Mouse (Mus musculus) cerebellum, adult 18-20 months (tissue): ENCODE data around the gene Prodh2.
"Not testable (repeated sequence)": the region's sequence is repeated elsewhere in the genome, so short reads cannot be mapped to it uniquely, and the experiment has no call there.

ENCODE experiments used
- DNase-seq, 2 experiments: peaks; one replicate each; pipeline ENCODE4 v3.0.0; 2021

Prodh2 gene

DNA sequence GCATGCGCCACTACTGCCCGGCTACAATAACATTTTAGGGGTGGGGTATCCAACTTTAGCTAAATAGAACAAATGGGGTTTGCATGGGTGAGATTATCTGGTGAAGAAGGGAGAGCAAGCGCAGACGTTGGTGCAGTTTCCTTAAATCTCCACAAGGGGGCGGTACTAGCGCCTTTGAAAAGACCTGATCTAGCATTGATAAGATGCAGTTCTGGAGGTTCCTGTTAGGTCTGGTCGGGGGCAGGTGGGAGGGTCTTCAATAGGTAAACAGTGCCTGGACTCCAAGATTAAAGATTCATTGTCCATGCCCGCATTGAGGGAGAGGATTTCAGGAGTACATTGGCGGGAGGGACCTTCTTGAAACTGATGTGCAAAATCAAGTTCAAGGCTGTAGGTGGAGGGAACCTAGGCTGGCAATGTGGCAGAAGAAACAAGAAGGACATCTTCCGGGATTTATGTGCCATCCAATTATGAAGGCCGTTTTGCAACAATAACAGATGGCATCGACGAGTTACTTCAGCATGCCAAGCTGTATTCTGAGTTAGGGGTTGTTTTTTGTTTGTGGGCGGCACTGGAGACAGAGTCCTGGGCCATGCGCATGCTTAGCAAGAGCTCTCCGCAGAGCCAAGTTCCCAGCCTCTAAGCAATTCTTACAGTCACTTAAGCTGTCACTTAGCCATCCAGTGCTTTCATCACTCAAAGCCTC lies 3.0 kb upstream of the Prodh2 start:
- peak; percentile 63 to 67 for DNase-seq

DNA sequence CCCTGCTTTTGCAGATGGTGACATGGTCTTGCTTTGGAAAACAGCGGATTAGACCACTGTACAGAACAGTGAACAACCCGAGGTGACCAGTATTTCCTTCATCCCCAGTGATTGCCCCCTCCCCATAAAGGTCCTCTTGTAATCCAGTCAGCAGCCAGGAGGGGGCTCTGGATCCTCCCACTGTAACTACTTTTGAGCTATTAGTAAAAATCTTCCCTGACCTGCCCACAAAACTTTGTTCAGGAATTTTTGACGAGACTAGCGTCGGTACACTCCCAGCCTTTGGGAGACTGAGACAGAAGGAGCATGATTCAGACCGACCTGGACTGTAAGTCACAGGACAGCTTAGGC lies 2.5 kb upstream of the Prodh2 start:
- DNase-seq = no peak

DNA sequence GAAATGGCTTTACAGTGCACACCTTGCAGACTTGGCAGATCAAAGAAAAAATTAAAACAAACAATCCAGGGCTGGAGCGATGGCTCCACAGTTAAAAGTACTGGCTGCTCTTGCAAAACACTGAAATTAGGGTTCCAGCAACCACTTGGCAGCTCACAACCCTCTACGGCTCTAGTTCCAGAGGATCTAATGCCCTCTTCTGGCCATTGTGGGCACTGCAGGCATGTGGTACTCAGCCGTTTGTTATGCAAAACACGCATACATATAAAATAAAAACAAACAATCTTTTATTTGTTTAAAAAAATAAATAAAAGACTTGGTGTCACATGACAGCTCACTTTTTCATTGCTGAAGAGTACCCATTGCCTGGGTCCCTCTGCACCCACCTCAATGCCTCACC lies 657 bp upstream of the Prodh2 start:
- peak; percentile 88 to 89 for DNase-seq

DNA sequence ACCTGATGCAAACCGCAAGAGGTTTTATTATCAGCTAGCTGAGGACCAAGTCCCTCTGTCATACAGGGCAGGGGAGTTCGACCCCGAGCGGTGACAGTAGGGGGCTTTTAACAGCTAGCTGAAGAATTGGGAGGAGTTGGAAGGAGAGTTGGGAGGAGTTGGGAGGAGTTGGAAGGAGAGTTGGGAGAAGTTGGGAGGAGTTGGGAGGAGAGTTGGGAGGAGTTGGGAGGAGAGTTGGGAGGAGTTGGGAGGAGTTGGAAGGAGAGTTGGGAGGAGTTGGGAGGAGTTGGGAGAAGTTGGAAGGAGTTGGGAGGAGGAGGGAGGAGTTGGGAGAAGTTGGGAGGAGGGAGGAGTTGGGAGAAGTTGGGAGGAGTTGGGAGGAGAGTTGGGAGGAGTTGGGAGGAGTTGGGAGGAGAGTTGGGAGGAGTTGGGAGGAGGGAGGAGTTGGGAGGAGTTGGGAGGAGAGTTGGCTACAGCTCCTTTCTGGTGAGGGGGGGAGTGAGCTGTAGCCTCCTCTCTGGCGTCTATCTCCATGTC lies 2.2 kb downstream of the Prodh2 start:
- not testable (repeated sequence) for DNase-seq

DNA sequence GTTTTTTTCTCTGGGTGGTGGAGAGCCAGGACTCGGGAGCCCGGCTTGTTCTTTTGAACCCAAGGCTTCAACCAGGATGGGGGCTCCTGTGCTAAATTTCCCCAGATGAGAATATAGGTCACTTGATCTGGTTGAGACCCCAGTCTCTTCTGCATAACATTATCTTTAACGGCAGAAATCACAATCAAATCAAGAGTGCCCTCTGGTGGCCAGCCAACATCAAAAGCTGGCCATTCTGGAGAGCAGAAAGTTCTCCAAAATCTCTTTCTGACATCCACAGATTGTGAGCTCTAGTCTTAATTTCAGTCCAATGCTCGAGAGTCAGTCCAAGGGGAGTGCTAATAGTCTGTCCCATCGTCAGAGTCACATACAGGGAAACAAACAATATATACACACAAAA lies 7.7 kb downstream of the Prodh2 start:
- not testable (repeated sequence) for DNase-seq

DNA sequence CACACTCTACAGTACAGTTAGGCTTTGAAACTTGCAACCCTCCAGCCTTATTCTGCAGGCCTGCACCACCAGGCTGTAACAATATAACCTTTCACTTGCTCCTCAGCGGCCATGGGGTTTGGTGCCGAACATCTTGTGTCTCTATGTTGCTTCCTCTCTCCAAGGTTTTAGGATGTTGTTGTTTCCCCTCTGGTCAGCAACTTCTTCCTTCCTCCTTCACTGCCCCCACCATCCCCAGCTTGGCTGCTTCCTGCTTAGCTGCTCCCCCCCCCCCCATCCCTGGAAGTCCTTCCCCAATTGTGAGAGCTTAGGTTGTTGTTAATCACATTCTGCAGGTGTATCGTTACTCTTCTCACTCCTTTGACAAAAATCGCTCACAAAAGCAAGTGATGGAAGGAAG lies 14.6 kb downstream of the Prodh2 start:
- no peak for DNase-seq

DNA sequence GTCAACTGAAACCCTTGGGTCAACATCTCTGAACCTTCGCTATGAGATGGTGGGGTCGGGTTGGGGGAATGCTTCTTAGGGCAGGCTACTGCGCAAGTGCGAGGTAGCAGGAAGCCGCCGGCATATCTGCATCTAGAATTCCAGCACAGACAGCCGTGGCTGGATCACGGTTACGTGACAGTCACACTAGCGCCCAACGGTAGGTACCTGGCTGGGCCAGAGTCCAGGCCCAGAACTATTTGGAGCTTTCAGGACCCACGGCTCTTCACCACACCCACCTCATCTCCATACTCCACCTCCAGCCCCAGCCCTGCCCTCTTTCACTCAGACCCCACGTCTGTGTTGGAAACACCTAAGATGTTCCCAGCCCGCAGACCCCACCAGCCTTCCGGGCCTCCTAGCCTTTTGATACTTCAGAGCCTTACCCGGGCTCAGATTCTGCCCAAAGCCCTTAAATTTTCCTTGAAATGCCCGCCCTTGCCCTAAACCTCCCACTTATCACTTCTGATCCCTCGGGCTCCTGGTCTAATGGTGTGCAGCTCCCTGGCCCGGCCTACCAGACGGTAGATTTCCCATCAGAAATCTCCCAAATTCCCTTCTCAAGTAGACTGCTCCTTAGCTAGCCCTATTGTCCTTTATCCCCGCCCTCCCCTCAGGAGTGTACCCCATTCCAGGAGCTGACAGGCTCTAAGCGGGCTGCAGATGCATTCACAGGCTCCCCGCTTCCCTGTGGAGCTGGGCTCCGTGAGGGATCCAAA lies 21.8 kb downstream of the Prodh2 start:
- no peak for DNase-seq

DNA sequence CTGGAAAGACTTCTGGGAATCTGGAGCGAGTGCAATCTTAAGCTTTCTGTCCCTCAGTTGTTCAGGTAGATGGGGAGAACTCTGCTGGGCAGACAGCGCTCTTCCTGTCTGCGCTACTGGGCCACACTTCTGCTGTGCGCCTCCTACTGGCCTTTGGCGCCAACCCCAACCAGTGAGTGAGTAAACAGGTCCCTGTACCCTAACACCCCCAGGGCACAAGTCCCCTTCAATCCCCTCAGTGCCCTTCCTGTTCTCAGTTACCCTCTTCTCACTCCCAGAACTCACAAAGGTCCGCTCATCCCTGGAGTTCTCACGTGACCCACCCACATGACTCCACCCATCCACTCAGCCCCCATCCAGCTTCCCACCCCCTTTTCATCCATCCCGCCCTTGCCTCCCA lies 24.9 kb downstream of the Prodh2 start:
- DNase-seq = no peak

DNA sequence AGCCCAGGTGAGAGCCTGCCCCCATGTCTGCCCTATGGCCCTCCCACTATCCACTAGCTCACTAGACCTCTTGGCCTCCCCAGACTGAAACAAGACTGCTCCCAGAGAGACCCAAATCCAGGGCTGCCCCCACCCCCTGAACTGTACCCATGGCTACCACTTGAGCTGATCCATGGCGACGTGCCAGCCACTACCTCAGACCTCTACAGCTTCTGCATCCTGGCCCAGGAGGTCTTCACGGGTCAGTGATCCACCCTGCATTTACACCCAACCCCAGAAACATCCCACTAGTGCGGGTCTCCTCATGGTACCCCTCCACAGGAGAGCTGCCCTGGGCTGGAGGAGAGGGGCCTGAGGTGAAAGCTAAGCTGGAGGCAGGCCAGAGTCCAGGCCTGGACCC lies 27.0 kb downstream of the Prodh2 start:
- peak in 1 of 2 experiments; percentile 31 for DNase-seq

DNA sequence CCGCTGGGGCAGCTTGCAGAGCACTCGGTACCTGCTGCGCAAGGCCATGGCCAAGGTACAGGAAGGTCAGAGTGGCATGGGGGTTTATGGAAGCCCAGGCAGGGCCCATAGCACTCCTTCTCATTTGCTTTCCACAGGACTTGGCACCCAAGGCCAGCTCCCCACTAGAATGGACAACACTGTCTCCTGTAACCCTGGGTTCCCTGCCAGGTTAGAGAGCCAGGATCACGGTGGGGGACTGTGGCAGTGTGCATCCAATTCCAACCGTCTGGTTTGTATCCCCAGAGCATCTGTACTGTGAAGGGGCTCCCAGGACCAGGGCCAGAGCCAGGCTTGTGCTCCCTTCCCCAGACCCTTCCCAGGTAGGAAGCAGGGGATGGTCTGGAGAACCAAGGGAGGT lies 27.4 kb downstream of the Prodh2 start:
- peak; percentile 60 to 63 for DNase-seq

DNA sequence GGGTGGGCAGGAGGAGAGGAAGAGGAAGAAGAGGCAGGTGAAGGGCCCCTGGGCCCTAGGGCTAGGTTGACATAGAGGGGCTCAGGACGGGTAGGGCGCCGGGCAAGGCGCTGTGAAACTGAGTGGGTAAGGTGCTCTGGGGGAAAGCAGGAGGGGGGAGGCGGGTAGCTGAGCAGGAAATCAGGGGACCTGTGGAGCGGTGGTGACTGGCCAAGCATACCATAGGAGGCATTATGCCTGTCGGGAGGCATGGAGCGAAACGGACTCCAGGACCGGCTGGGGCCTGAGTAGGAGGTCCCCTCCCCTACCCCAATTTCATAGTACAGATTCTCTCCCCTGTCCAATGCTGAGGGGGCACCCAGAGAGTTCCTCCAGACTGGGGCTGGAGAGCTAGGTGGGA lies 29.4 kb downstream of the Prodh2 start:
- DNase-seq = no peak

DNA sequence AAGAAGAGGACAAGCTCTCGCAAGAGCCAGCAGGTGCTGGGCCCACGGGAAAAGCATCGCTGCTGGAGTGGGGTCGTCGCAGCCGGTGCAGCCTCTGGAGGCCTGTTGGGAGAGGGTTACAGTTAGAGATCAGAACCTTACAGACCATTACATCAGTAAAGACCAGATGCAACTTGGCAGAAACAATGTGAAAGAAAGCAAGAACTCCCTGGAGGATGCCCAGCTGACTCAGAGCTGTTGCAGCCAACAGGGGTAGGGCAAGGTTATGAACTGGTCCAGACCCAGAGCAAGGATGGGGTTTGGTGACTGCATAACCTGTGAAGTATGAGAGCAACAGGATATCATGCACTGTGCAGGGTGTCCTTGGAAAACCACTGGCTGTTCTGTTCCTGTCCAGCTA lies 31.1 kb downstream of the Prodh2 start:
- DNase-seq = no peak

DNA sequence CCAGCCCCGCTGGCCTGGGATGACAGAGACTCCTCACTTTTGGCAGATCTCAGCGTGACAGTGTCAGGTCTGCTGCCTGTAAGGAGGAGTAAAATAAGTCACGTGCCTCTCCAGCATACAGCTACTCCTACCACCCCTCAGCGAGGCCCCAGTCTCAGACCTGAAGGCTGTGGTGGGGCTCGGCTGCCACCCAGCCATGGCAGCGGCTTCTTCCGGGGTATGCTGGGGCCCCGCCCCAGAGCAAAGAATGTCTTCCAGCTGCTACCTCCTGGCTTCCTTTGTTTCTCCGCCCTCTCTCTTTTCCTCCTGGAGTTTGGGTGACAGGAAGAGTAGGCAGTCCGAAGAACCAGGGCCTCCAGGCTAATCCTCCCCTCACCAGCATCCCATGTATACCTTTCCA lies 32.5 kb downstream of the Prodh2 start:
- DNase-seq = no peak

DNA sequence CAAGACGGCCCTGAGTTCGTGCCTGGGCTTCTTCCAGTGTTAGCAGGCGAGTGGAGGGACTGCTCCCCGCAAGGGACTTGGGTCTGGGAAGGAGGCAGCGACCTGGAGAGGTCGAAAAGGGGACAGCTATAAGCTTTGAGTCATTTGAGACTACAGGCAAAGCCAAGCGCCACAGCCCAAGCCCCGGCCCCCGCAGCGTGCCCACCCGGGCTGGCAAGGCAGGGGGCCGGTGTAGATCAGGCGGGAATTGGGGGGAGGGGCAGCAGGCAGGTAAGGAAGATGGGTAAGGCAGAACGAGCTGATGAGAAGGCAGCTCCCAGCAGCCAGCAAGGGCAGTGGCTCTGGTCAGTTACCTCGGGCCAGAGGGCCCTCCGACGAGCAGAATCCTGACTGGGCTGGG lies 33.0 kb downstream of the Prodh2 start:
- DNase-seq = no peak

DNA sequence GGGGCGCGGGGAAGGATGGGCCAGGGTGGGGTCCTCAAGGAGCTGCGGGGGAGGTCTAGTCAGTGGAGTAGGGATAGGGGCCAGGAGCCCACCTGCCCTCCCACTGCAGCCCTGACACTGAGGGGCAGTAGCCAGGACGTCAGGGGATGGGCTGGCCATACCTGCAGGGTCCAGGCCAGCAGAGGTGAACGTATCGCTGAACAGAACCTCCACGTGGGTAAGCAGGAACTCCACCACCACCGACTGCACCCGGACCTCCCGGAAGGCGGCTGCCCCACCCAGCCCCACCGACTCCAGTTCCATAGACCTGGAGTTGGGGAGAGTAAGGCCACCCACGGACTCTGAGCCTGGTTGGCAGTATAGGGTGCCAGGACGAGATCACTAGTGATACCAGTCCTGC lies 33.6 kb downstream of the Prodh2 start:
- DNase-seq = no peak

DNA sequence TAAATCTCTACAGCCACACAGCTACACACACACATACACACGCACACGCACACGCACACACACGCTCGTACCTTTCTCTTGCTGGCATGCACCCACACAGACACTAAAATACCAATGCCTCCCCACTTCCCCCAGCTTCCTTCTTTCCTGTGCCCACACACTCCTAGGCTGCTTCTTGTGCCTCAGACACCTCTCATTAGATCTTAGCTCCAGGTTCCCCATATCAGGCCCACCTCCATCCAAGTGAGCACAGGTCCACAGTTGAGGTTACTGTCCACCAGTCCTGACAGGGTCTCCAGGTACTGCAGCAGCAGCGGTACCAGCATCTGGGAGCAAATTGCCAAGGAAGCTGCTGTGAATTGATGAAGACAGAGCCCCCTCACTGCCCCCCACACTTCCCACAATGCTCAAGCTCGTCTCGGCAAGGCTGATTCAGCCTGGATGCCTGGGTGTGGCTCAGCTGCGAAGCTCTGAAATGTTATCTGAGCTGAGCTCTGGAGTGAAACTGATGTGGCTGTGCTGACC lies 37.9 kb downstream of the Prodh2 start:
- DNase-seq = no peak

DNA sequence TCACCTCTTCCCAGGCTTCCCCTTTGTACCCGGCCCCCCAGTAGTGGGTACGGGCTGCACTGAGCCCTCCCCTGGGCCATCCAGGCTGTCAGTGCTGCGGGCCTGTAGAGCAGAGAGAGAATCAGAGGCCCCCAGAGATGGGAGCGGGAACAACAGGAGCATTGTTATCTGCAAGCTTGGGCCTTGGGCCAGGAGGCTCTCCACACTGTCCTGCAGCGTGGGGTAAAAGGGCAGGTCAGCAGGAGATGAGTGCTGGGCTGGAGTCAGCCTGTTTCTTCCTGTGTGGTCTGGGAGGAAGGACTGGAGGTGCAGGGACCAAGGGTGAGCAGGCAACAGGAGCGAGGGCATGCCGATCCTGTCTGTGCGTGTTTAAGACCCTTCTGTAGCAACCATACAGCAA lies 39.5 kb downstream of the Prodh2 start:
- DNase-seq = no peak

DNA sequence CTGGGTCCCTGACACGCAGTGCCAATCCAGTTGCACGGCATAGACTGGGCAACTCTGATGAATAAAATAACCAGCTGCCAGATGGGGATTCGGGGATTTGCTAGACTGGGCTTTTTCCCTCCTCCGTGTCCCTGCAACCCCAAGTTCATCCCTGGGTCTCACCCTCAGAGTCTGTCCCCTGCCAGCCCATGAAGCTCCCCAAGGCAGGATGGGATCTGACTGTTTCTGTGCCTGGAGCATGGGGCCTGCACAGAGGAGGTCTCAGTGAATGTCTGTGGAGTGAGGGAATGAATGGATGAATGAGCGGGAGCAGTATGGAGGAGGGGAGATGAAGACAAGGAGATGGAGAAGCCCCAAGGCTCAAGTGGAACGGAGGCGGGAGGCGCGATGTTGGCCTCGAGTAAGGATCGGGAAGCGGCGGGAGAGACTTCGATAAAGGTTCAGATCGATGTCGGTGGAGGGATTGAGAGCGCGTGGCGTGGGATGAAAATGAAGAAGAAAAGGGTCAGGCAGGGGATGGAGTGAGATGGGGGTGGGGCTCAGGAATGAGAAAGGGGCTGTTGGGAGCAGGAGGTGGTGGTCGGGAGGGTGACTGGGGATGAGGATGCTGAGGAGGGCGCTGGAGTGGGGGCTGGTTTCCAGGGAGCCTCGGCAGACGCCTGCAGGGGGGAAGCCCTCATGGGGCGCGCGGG lies 40.7 kb downstream of the Prodh2 start:
- peak in 1 of 2 experiments; percentile 36 for DNase-seq

DNA sequence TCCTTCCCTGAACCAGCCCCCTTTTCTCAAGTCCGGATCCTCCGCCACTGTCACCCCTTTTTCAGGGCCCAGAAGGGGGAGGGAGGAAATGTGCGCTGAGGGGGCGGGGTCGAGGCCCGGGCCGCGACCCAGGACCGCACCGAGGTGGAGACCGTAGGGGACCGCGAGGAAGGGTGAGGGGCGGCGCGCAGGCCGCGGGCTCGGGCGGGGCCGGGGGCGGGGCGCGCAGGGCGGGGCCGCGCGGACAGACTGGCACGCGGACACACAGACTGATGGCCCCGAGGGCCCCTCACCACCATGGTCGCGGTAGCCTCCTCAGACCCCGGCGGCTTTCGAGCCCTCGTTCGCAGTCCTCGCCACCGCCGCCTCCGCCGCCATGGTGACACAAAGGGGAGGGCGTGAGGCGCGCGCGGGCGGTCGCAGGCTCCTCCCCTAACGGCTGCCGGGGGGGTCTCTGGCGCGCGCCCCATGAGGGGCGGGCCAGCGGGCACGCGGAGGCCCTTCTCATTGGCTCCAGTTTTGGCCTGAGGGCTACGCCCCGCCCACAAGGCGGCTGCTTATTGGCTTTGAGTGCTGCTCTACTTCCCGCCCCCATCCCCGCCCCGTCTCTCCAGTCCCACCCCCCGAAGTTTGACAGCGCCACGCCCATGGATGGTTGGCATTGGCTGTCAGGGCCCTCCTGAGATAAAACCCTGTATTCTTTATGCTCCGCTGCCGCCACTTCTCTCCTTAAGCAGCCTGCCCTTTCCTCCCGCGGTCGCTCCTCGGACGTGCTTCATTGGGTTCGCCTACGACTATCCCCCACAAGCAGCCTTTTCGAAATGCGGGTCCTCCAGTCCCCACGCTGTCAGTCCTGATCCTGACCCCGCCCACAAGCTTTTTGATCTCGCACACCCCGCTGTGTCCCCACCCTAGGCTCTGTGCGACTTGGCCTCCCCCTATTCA lies 41.5 kb downstream of the Prodh2 start, which contains the start of gene Arhgap33:
Gene Arhgap33, minus strand, starts transcription at position 428 of the 945 bp plus-strand sequence.
- peak; percentile 96 to 97 for DNase-seq

DNA sequence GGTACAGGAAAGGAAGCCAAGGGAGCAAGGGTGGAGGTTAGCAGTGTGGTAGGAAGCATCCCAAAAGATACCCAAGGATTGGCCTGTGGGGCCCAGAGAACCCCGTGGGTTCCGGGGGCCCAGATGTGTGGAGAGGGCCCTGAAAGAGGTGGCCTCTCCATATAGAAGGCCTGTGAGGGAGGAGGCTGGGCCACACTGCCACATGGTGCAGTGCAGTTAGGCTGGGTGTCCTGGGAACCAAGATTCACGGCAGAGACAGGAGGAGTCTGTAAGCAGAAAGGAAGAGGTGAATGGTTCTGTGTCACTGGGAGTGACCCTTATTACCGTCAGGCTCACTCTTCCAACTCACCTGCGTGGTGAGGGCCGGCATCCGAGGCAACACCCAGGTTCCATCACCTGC lies 47.1 kb downstream of the Prodh2 start:
- DNase-seq = no peak

DNA sequence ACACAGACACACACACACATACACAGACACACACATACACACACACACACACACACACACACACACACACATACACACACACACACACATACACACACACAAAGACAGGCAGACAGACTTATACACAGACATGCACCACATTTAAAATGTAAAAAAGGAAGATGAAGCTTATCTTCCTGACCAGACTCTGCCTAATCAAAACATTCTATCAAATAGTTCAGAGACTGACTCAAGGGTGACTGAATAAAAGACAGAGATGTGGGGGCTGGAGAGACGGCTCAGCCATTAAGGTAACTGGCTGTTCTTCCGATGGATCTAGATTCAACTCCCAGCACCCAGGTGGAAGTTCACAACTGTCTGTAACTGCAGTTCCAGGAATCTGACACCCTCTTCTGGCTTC lies 50.9 kb downstream of the Prodh2 start:
- no peak for DNase-seq

DNA sequence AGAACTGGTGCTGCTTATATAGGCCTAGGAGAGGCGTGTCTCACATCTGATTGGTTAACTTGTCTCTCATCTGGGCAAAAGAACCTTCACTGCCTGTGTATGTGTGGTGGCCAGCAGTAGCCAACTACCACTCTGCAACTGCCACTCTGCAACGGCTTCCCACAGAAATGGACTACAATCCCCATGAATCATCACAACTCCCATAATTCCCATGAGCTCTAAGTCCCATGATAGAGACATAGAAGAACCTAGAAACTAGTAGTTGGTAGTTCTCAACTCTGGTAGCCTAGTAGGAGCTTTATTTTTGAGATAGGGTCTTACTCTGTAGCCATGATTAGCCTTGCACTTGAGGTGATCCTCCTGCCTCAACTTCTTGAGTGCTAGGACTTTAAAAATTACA lies 56.5 kb downstream of the Prodh2 start:
- no peak for DNase-seq
